Mouse (Mus musculus) cerebellum, adult 2 months (tissue): Measurements from ENCODE around the gene Clps.

Source experiments
- CTCF ChIP-seq: fragments of 200-500 bp; IDR thresholded peaks from 2 replicates; pipeline ENCODE4 v1.5.1; 2011; ENCODE audit warnings: low read depth, mild to moderate bottlenecking, control low read depth, low read length, moderate library complexity, borderline replicate concordance; ENCODE audit not compliant: insufficient read depth
- POLR2A ChIP-seq: fragments of 200-500 bp; IDR thresholded peaks from 2 replicates; pipeline ENCODE4 v1.6.1; 2011; ENCODE audit warnings: low read length, control low read depth, borderline replicate concordance; ENCODE audit not compliant: insufficient read depth

GRCm38 (mm10) chr17:28591476-28591875 lies 30.9 kb upstream of the Clps start:
- no peak for TF ChIP-seq POLR2A
- TF ChIP-seq CTCF = no peak
